Mouse (Mus musculus) Patski (cell line): Measurements from ENCODE around the gene Dntt. TPM values are rescaled to one million over a fixed set of nuclear protein-coding genes. Genes with fewer than 3 reads are reported as not detected.

ENCODE experiments used
- ATAC-seq: fragments of 100-300 bp; one replicate; pipeline ENCODE4 v1.8.0; 2021
- CTCF ChIA-PET: fragments of 350-600 bp; sonication (Branson Sonifier 250); formaldehyde crosslinking; loops from one replicate; lab custom pipeline; 2022; ENCODE audit warnings: inconsistent platforms; lab: Charles Lee
- POLR2A ChIA-PET: fragments of 350-600 bp; sonication (Branson Sonifier 250); formaldehyde crosslinking; loops from one replicate; lab custom pipeline; 2022; ENCODE audit warnings: antibody characterized with exemption, inconsistent platforms; lab: Charles Lee
- DNase-seq: peaks from one replicate; pipeline ENCODE4 v3.0.0-alpha.2; 2011; ENCODE audit warnings: low read depth, low spot score
- H3K27me3 ChIP-seq: fragments of 371-371 bp; one replicate; pipeline ENCODE4 v1.5.1; 2021
- CTCF ChIP-seq: fragments of 100-300 bp; IDR thresholded peaks from one replicate; pipeline ENCODE4 v1.5.1; 2021
- in situ Hi-C: fragments of 300-500 bp; cut with MboI; formaldehyde crosslinking; loops from 3 replicates; pipeline ENCODE4 v1.11.1; 2018; ENCODE audit warnings: low pct_unique_long_range_greater_than_20kb, mixed read lengths
- polyA plus RNA-seq: library from polyadenylated mRNA; unstranded; gene quantifications from one replicate; pipeline ENCODE4 v1.2.3, GENCODE M21; 2021

Dntt gene
- polyA plus RNA-seq, 1 experiment from 2014 or later = 0.03 TPM

DNA sequence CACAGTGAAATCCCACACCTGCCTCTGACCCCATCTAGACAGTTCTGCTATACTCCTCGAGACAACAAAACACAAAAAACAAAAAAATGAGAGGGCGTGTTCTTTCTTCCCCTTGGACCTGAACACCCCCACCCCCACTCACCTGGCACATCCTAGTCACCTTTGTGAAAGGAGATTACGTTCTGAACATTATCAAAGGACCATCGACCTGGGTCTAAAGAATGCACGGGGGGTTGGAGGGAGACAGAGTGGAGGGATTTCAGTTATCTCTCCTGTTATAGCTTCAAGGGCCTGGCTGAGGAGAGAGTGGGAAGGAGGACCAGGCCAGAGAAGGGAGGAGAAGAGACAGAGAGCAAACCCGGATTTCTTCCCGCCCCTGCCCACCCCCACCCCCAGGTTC is 34.2 kb upstream of the Dntt start:
- H3K27me3 ChIP-seq = no peaks in the 10 kb centered on the region
- no peak for TF ChIP-seq CTCF
- in situ Hi-C loops = no loop called here
- ChIA-PET CTCF (interaction anchor here (1.8 to 1.9 kb wide), 2 partner anchors 18 to 31 kb away, joined by 5 to 7 read pairs; no protein-coding TSS in a partner anchor), POLR2A (interaction anchor here (1.1 to 1.9 kb wide), 3 partner anchors 9 to 31 kb away, joined by 3 to 4 read pairs (median 3); no protein-coding TSS in a partner anchor)
- no peak for ATAC-seq
- DNase-seq = no peak

DNA sequence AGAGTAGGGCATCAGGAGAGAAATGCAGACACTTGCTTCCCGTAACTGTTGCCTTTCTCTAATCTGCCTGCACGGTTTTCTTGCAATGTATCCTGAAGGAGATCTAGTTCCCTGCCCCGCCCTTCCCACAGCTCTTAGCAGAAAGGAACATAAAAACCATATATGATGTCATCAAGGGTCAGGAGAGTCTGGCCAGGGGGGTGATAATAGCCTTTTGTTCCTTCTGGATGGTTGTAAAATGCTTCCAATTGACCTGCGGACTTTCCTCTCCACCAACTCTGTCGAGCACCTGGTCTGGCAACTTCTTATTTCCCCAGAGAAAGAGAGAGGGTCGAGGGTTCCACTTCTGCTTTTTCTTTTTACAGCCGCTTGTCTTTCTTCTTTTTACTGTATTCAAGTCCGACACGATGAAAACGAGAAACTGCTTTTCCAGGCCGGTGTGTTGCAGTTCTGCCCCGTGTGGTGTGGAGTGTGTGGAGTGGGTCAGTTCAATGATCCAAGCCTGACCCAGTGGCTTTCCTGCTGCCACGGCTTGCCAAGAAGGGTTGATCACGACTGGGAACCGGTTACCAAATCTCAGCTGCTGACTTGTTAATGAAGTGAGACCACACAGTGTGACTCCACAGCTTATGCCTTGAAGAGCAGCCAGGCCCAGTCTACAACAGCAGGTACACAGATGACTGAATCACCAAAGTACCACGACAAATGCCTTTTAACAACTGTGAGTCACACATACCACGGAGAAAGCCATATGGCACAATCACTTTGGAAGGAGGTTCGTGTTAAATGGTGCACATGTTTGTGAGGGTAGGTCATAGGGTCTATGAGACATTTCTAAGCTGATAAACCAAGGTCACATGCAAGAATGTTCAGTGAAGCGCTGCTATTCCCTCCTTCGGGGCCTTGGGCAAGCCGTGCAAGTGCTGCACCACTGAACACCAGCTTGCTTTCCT is 33.4 kb upstream of the Dntt start:
- H3K27me3 ChIP-seq = no peaks in the 10 kb centered on the region
- POLR2A ChIA-PET = interaction anchor here (1.1 to 1.9 kb wide), 3 partner anchors 8 to 32 kb away, joined by 3 to 4 read pairs (median 3); no protein-coding TSS in a partner anchor
- ATAC-seq (peak; percentile 90), DNase-seq (peak; percentile 99)
- CTCF ChIA-PET = interaction anchor here (1.1 to 5.6 kb wide), 6 partner anchors 16 to 32 kb away, joined by 4 to 26 read pairs (median 5); no protein-coding TSS in a partner anchor
- TF ChIP-seq CTCF = no peak
- in situ Hi-C loops = no loop called here

DNA sequence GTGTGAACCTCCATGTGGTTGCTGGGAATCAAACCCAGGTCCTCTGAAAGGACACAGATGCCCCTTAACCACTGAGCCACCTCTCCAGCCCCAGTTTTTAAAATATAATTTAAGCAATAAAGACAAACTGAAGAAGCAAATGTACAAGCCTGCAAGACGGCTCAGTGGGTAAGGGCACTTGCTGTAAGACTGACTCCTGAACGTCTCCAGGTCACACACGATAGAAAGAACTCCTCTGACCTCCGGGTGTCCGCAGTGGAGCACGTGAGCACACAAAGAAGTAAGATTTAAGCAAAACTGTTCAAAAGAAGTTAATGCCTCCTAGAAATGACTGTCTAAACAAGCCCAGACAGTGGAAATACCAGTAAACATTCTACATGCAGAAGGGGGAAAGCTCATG is 32.4 kb upstream of the Dntt start:
- ATAC-seq (no peak), DNase-seq (no peak)
- H3K27me3 ChIP-seq = no peaks in the 10 kb centered on the region
- CTCF ChIA-PET = interaction anchor here (1.1 to 5.6 kb wide), 6 partner anchors 10 to 33 kb away, joined by 3 to 26 read pairs (median 5); no protein-coding TSS in a partner anchor
- no peak for TF ChIP-seq CTCF
- in situ Hi-C loops = no loop called here
- POLR2A ChIA-PET = no interaction called here

DNA sequence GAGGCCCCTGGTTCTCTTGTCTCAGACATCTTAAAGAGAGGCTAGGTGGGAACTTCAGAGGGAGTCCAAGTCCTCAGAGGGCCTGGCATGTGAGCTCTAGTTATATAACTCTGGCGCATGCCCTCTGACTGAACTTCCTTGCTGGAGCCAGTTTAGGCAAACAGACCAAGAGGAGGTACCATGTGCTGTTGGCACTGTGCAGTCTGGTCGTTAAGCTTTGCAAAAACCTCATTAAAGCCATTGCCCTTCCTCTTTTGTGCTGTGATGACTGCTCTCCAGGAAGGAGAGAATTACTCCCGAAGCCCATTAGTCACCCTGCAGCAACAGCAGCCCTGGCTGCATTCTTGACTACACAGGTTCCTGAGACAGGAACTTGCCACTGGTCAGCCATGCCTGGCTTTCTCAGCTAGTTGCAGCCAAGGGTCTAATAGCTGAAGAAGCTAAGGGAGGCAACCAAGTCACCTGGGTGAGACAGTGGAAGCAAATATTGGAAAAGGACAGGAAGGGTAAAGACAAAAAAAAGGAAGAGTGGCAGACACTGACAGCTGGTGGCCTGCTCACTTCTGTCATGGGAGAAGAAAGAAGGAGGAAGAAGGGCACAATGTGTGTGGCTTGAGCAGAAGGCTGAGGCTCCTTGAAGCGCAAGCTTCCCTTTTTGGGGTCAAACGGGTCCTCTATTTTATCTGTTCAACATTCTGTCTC is 30.5 kb upstream of the Dntt start:
- H3K27me3 ChIP-seq = no peaks in the 10 kb centered on the region
- no peak for DNase-seq
- in situ Hi-C loops = no loop called here
- POLR2A ChIA-PET = no interaction called here
- CTCF ChIA-PET = interaction anchor here (0.8 to 5.6 kb wide), 8 partner anchors 8 to 37 kb away, joined by 3 to 26 read pairs (median 3); no protein-coding TSS in a partner anchor
- ATAC-seq = no peak
- TF ChIP-seq CTCF = no peak

DNA sequence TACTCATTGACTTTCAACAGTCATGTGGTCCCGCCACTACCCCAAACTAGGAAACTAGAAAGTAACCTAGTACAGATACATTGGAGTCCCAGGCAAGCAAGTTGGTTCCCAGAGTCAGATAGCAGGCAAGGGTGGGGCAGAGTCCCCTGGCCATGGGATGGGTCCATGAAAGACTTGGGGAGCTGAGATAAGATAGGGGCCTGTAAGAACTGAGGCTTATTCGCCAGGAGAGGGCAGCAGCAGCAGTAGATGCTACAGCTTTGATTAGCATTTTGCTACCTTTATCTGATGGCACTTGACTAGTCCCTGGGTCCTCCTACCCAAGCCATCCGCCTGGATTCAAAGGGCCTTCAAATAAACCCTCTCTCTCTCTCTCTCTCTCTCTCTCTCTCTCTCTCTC is 29.5 kb upstream of the Dntt start:
- TF ChIP-seq CTCF = no peak
- DNase-seq (no peak), ATAC-seq (no peak)
- H3K27me3 ChIP-seq = no peaks in the 10 kb centered on the region
- in situ Hi-C loops = no loop called here
- CTCF ChIA-PET = interaction anchor here (3.4 to 5.6 kb wide), 2 partner anchors 17 to 36 kb away, joined by 10 to 26 read pairs; no protein-coding TSS in a partner anchor
- POLR2A ChIA-PET = interaction anchor here (0.6 kb wide), 1 partner anchor 27 kb away, joined by 3 read pairs; no protein-coding TSS in a partner anchor

DNA sequence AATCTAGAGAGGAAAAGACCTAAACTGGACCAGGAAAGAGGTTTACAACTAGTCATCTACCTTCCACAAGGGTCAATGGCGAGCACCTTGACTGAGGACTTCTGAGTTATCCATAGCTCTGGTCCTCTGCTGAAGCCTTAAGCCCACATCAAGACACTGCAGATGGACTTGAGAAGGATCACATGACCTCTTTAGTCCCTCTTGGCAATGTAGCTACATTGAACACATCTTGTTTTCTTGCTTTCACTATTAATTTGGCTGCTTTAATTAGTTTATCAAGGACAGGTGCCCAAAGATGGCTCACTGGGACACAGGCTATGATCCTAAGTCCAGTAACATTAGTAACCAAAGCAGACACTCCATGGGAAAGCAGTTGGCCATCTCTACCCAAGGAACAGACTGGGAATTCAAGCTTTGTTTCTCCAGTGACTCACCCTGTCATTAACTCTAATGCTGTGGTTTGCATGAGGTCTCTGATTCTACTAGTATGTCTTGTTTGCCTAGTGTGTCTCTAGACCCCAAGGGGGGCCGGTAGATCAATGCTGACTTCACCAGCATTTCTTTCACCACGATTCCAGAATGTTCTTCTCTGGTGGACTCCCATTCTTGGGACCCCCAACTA is 25.3 kb upstream of the Dntt start:
- ChIA-PET POLR2A (interaction anchor here (1.2 kb wide), 1 partner anchor 9 kb away, joined by 3 read pairs; no protein-coding TSS in a partner anchor), CTCF (interaction anchor here (0.9 to 1.4 kb wide), 2 partner anchors 10 to 39 kb away, joined by 3 to 5 read pairs; no protein-coding TSS in a partner anchor)
- no peaks in the 10 kb centered on the region for H3K27me3 ChIP-seq
- DNase-seq = no peak
- in situ Hi-C loops = no loop called here
- TF ChIP-seq CTCF = no peak
- ATAC-seq = peak; percentile 35

DNA sequence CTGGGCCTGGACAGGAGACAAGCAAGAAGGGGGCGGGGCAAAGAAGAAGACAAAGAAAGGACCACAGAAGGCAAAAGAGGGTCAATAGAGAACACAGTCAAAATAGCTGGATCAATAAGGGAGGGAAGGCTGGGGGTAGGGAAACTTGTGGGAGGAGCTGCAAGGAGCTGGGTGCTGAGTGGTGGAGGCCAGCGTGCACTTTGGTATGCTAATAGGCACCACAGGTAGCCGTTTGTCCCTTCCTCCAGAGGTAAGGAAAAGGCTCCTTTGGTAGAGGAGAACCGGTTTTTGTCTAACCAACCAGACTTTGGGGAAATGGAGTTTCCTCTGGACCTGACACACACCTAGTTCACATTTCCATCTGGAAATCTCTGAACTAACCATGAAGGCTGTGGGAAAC is 22.5 kb upstream of the Dntt start:
- TF ChIP-seq CTCF = no peak
- no peak for DNase-seq
- in situ Hi-C loops = loop anchor here (5.0 kb wide), 1 partner anchor 44 kb away; no protein-coding TSS in a partner anchor
- ATAC-seq = no peak
- ChIA-PET CTCF (interaction anchor here (1.0 to 1.7 kb wide), 2 partner anchors 9 to 44 kb away, joined by 4 to 8 read pairs; no protein-coding TSS in a partner anchor), POLR2A (no interaction called here)
- no peaks in the 10 kb centered on the region for H3K27me3 ChIP-seq

DNA sequence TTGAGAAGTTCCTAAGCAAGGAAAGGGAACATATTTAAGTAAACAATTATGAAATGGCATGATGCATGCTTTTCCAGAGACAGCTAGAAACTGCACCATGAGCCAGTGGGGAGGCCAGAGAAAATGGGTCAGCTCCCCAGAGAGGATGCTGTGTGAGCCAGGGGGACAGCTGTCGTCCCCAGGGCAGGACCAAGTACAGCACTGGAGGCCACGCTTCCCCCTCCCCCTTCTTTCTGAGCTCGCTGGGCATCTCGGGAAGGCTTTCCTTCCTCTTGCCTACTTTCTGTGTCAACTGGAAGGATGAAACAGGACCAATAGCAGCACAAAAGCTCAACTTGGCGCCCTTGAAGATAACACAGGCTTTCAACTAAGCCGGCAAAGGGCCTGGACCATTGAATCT is 21.7 kb upstream of the Dntt start:
- DNase-seq (no peak), ATAC-seq (no peak)
- CTCF ChIA-PET = interaction anchor here (1.7 kb wide), 1 partner anchor 9 kb away, joined by 8 read pairs; no protein-coding TSS in a partner anchor
- no peaks in the 10 kb centered on the region for H3K27me3 ChIP-seq
- TF ChIP-seq CTCF = no peak
- POLR2A ChIA-PET = no interaction called here
- in situ Hi-C loops = loop anchor here (5.0 kb wide), 1 partner anchor 45 kb away; no protein-coding TSS in a partner anchor

DNA sequence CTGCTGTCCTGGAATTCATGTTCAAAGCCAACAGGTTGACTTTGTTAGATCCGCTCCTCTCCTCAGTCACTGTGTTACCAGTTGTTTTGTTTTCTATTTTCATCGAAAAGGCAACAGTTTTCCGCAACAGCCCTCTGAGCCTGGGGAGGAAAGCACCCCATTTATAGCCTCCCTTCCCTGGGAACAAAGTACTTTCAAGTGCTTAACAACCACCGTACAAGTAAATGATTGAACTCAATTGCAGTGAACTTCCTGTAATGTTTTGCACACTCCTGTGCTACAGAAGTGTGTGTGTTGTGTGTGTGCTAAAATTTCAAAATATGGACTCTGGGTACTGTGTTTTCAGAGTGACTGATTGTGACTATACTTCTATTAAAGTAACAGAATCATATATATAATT is 21.3 kb upstream of the Dntt start:
- no peak for TF ChIP-seq CTCF
- no peaks in the 10 kb centered on the region for H3K27me3 ChIP-seq
- ChIA-PET CTCF (interaction anchor here (1.7 kb wide), 1 partner anchor 10 kb away, joined by 8 read pairs; no protein-coding TSS in a partner anchor), POLR2A (no interaction called here)
- ATAC-seq (no peak), DNase-seq (no peak)
- in situ Hi-C loops = loop anchor here (5.0 kb wide), 1 partner anchor 45 kb away; no protein-coding TSS in a partner anchor
